Mouse (Mus musculus) liver, embryonic 14.5 days (tissue): ENCODE data around the gene Prdm2. TPM values are rescaled to one million over a fixed set of nuclear protein-coding genes. Genes with fewer than 3 reads are reported as not detected.

ENCODE experiments used
- ATAC-seq: fragments of 200-750 bp; cut with Nextera tagmentation; 2 replicates; pipeline ENCODE4 v1.8.0; 2017; ENCODE audit warnings: moderate number of reproducible peaks, mild to moderate bottlenecking, moderate library complexity; ENCODE audit not compliant: insufficient read depth
- DNase-seq, 3 experiments: peaks; one replicate each; pipeline ENCODE4 v3.0.0-alpha.2; 2012 to 2013; ENCODE audit warnings: low read depth in 3 of 3, low spot score in 3 of 3
- H3K27ac ChIP-seq: fragments of 300-500 bp; sonication (generic); 2 replicates; pipeline ENCODE4 v1.5.1; 2014; ENCODE audit warnings: moderate library complexity, mild to moderate bottlenecking, control low read depth, inconsistent platforms
- H3K27me3 ChIP-seq: fragments of 300-500 bp; sonication (generic); 2 replicates; pipeline ENCODE4 v1.6.1; 2014; ENCODE audit warnings: mild to moderate bottlenecking, low read length, moderate library complexity; ENCODE audit not compliant: control insufficient read depth, insufficient read depth
- H3K36me3 ChIP-seq: fragments of 300-500 bp; sonication (generic); replicated peaks from 2 replicates; pipeline ENCODE4 v1.6.1; 2014; ENCODE audit warnings: low read depth; ENCODE audit not compliant: control insufficient read depth, insufficient read depth
- H3K4me1 ChIP-seq, 2 experiments: fragments of 200-500 bp in 1 of 2; fragments of 300-500 bp in 1 of 2; sonication (generic) in 1 of 2; replicated peaks; 2 replicates each; pipeline ENCODE4 v1.6.1; 2012 to 2014; ENCODE audit warnings: antibody characterized with exemption in 1 of 2, inconsistent platforms in 1 of 2, low read length in 1 of 2; ENCODE audit not compliant: control insufficient read depth in 2 of 2, insufficient read depth in 2 of 2
- H3K4me2 ChIP-seq: fragments of 300-500 bp; sonication (generic); 2 replicates; pipeline ENCODE4 v1.6.1; 2014; ENCODE audit warnings: low read depth, mild to moderate bottlenecking, control low read depth, moderate library complexity
- H3K4me3 ChIP-seq, 2 experiments: fragments of 200-500 bp in 1 of 2; fragments of 300-500 bp in 1 of 2; sonication (generic) in 1 of 2; 2 replicates each; pipeline ENCODE4 v1.5.1; 2012 to 2014; ENCODE audit warnings: low read depth in 2 of 2, low read length in 2 of 2, mild to moderate bottlenecking in 2 of 2, control low read depth in 1 of 2, inconsistent platforms in 1 of 2, moderate library complexity in 1 of 2; ENCODE audit not compliant: insufficient read depth in 1 of 2
- H3K9ac ChIP-seq: fragments of 300-500 bp; sonication (generic); replicated peaks from 2 replicates; pipeline ENCODE4 v1.6.1; 2014; ENCODE audit warnings: mild to moderate bottlenecking, control low read depth, moderate library complexity
- H3K9me3 ChIP-seq: fragments of 300-500 bp; sonication (generic); 2 replicates; pipeline ENCODE4 v1.6.1; 2016; ENCODE audit warnings: low read length, mixed read lengths; ENCODE audit not compliant: control insufficient read depth
- CTCF ChIP-seq: IDR thresholded peaks from 2 replicates; pipeline ENCODE4 v1.5.1; 2016; ENCODE audit warnings: antibody characterized with exemption, low read depth, control low read depth
- EP300 ChIP-seq: IDR thresholded peaks from 2 replicates; pipeline ENCODE4 v1.6.1; 2016; ENCODE audit warnings: antibody characterized with exemption, low read depth
- WGBS: fragments of 180-500 bp; shearing (Covaris S2); extraction: QIAGEN DNeasy Blood & Tissue Kit; methylation state at CpG from one replicate; pipeline ENCODE4 v1.1.7; 2014; ENCODE audit not compliant: insufficient replicate concordance; 5-methylcytosine and 5-hydroxymethylcytosine counted together
- polyA plus RNA-seq, 2 experiments: library from polyadenylated mRNA; depleted of rRNA in 1 of 2; stranded (reverse) in 1 of 2; unstranded in 1 of 2; fragments of >200 nt; fragmentation: Nextera tagmentation in 1 of 2; extraction: Ambion mirVana in 1 of 2; gene quantifications; 2 replicates each; pipeline versions ENCODE4 v1.2.1 to v1.2.3; 2012 to 2014

Prdm2 gene
- polyA plus RNA-seq, 2 experiments, result 2.7 to 3.6 TPM

GRCm38 (mm10) chr4:143159336-143159735 lies 53.5 kb downstream of the Prdm2 start:
- H3K9ac ChIP-seq, result no peak overlapping the region
- H3K36me3 ChIP-seq, result no peaks in the 10 kb centered on the region; the same call in 1 of the 2 replicates
- ATAC-seq (no peak), DNase-seq (no peak)
- H3K27ac ChIP-seq, result no peak overlapping the region
- H3K27me3 ChIP-seq, result no peaks in the 10 kb centered on the region
- H3K4me3 ChIP-seq, result no peak overlapping the region
- peaks cover 3 to 14% of the 10 kb centered on the region in 2 experiments for H3K4me1 ChIP-seq
- no peaks in the 10 kb centered on the region for H3K9me3 ChIP-seq
- H3K4me2 ChIP-seq, result no peak overlapping the region
- no peak for TF ChIP-seq CTCF
- no peak for TF ChIP-seq EP300
- 72% methylated on average over 2 of the region's 2 CpGs for WGBS

GRCm38 (mm10) chr4:143155871-143156270 lies 56.9 kb downstream of the Prdm2 start:
- Histone ChIP-seq H3K4me3 (no peak overlapping the region), H3K27ac (no peak overlapping the region), H3K9me3 (no peaks in the 10 kb centered on the region), H3K4me1 (peaks cover 1 to 13% of the 10 kb centered on the region in 2 experiments), H3K27me3 (no peaks in the 10 kb centered on the region), H3K36me3 (no peaks in the 10 kb centered on the region; the same call in 1 of the 2 replicates), H3K4me2 (no peak overlapping the region), H3K9ac (no peak overlapping the region)
- TF ChIP-seq EP300 (no peak), CTCF (no peak)
- no peak for ATAC-seq
- DNase-seq, result no peak
- 67% methylated on average over 4 of the region's 4 CpGs for whole genome bisulfite sequencing

- TF ChIP-seq CTCF, result no peak
- no peak for TF ChIP-seq EP300
- Histone ChIP-seq H3K9me3 (no peaks in the 10 kb centered on the region), H3K36me3 (no peaks in the 10 kb centered on the region; the same call in 1 of the 2 replicates), H3K4me3 (no peak overlapping the region), H3K9ac (no peak overlapping the region), H3K27me3 (no peaks in the 10 kb centered on the region), H3K4me2 (no peak overlapping the region), H3K4me1 (peaks cover 0 to 8% of the 10 kb centered on the region in 2 experiments; a peak in 3 of 4 replicates), H3K27ac (no peak overlapping the region)
- 66% methylated on average over 4 of the region's 4 CpGs for WGBS
- no peak for DNase-seq
- ATAC-seq, result no peak
Observed at GRCm38 (mm10) chr4:143155036-143155435, 57.8 kb downstream of the Prdm2 start.

GRCm38 (mm10) chr4:143154571-143154970 lies 58.2 kb downstream of the Prdm2 start:
- 66% methylated on average over 6 of the region's 6 CpGs for WGBS
- Histone ChIP-seq H3K4me2 (no peak overlapping the region), H3K4me3 (no peak overlapping the region), H3K36me3 (no peaks in the 10 kb centered on the region; the same call in 1 of the 2 replicates), H3K9me3 (no peaks in the 10 kb centered on the region), H3K27ac (no peak overlapping the region), H3K27me3 (no peaks in the 10 kb centered on the region), H3K9ac (no peak overlapping the region), H3K4me1 (peaks cover 0 to 5% of the 10 kb centered on the region in 2 experiments; a peak in 3 of 4 replicates)
- no peak for TF ChIP-seq EP300
- TF ChIP-seq CTCF, result no peak
- DNase-seq (no peak), ATAC-seq (no peak)

GRCm38 (mm10) chr4:143152634-143153033 lies 60.2 kb downstream of the Prdm2 start:
- 68% methylated on average over 5 of the region's 5 CpGs for WGBS
- H3K4me1 ChIP-seq, result peaks cover 0 to 7% of the 10 kb centered on the region in 2 experiments; a peak in 3 of 4 replicates
- no peak overlapping the region for H3K27ac ChIP-seq
- H3K4me3 ChIP-seq, result no peak overlapping the region
- H3K36me3 ChIP-seq, result no peaks in the 10 kb centered on the region; the same call in 1 of the 2 replicates
- H3K9ac ChIP-seq, result no peak overlapping the region
- no peak for DNase-seq
- H3K9me3 ChIP-seq, result no peaks in the 10 kb centered on the region
- no peak overlapping the region for H3K4me2 ChIP-seq
- no peak for ATAC-seq
- H3K27me3 ChIP-seq, result no peaks in the 10 kb centered on the region
- TF ChIP-seq EP300, result no peak
- no peak for TF ChIP-seq CTCF
